Mouse (Mus musculus) neural tube, embryonic 10.5 days (tissue): Measurements from ENCODE around the gene Ppme1.

ENCODE experiments used
- DNase-seq: peaks from one replicate; pipeline ENCODE4 v3.0.0-alpha.2; 2017; ENCODE audit warnings: low spot score; ENCODE audit errors: extremely low spot score

Ppme1 gene

GRCm38 (mm10) chr7:100279803-100280202, 92.3 kb downstream of the Ppme1 start:
- no peak for DNase-seq
